Mouse (Mus musculus) CD8-positive naive resting alpha-beta T cell, adult 2 months (primary cell): ENCODE results near the gene Fam162a.
"Not testable (repeated sequence)": the region's sequence is repeated elsewhere in the genome, so short reads cannot be mapped to it uniquely, and the experiment has no call there.

ENCODE experiments used
- DNase-seq, 2 experiments: peaks; one replicate each; pipeline ENCODE4 v3.0.0; 2022; ENCODE audit warnings: low read depth in 2 of 2, low spot score in 2 of 2

Fam162a gene

DNA sequence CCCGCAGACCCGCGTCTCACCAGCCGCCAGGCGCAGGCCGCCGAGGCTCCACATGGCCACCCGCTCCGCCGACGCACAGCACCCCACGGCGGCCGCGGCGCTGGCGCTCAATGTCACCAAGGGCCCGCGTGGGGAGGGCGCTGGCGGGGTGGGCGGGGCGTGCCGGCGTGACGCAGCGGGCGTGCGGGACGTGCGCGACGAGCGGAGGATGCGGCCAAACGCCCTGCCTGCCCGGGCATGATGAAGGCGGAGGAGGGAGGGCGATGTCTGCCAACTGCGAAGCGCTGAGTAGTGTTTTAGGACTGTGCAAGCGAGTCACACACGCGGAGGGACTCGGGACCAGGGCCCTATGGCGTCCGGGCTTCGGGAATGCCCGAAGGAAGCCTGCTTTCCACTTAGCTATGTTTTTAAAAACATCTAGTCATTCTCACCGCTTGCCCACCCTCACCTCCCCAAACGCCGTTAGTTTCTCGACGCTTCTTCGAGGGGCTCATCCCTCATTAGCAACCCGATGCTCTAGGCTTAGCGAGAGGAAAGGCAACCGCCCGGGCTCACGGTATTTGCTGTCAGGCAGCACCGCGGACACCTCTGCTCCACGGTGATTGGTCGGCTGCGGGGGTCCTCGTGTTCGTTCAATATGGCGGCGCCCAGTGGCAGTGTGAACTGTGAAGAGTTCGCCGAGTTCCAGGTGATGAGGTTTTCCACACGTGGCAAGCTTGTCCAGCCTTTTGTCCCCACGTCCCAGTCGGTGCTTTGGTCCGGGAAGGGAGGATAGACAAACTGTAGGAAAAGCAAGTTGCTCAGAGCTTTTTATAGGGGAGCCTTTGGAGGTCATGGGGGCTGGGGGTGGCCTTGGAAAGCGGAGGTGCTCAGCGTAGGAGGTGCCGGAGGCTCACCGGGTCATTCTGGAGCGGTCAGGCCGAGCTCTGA is at the start of gene Fam162a, which contains the start of gene Ccdc58:
TSS of gene Fam162a (minus strand) at position 145 of the 930 bp plus-strand sequence.
TSS of gene Ccdc58 (plus strand) at position 236 of the 930 bp plus-strand sequence.
- DNase-seq: peak; percentile 86 to 89

DNA sequence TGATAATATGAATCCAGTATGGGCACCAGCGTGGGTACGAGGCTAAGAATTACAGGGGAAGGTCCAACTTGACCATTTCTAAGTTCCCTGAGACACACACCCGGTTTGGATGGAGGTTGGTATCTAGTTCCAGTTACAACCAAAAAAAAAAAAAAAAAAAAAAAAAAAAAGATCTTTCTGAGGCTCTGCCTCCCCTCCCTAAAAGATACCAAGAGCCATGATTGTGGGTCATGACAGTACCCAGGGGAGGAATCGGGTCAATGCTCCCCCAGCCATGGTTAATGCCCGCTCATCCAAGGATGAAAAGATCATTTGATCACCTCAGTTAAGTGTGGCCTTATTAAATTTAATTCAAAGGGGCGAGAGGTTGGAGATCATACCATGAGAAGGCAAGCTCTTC is 44.4 kb upstream of the Fam162a start:
- DNase-seq: not testable (repeated sequence)

DNA sequence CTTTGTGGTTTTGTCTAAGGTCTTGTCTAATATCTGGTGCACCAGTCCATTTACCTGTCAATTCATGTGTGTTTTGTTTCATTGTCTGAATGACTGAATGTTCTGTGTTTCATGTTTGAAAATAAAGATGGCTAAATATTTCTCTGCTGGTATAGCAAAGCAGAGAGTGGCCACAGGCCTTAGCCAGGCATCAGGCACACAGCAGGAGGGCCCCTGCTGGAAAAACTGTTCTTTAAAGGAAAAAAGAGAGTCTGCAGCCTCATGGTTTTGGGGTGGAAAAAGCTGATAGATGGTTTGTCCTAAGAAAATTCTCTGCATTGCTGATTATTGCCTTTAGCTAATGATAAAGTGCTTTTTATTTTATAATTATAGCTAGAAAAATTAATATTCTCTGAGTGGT is 40.1 kb upstream of the Fam162a start:
- not testable (repeated sequence) for DNase-seq

DNA sequence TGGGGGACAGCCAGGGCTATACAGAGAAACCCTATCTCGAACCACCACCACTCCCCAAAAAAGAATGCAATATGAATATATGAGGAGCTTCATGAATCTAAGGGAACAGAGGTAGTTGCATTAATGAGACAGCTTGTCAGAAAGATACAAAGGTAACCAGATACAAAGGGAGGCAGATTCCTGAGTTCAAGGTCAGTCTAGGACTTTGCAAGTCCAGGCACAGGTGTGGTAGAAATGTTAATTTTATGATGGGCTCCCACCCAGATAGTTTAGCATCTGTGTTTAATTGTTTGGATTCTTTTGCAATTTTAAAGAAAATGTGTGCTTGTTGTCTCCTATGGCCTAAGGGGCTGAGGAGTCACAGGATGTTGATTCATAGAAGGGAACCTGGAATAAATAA is 30.8 kb upstream of the Fam162a start:
- DNase-seq: no peak

DNA sequence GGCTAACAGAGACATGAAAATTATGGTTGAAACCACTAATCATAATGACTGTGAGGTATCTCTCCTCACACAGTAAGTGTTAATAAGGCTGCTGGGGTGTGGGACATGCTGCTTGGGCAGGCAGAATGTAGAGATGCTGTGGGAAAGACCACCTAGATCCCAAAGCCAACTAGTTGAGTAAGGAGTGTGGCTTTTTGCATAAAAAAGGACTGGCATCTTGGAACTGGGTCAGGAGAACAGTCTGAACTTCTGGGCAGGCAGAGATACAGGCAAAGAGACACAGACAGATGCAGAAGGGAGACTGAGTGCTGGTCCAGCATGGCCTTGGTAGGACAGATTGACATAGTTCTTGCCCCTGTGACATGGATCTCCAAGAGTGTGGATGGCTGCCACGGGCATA is 30.1 kb upstream of the Fam162a start:
- no peak for DNase-seq

DNA sequence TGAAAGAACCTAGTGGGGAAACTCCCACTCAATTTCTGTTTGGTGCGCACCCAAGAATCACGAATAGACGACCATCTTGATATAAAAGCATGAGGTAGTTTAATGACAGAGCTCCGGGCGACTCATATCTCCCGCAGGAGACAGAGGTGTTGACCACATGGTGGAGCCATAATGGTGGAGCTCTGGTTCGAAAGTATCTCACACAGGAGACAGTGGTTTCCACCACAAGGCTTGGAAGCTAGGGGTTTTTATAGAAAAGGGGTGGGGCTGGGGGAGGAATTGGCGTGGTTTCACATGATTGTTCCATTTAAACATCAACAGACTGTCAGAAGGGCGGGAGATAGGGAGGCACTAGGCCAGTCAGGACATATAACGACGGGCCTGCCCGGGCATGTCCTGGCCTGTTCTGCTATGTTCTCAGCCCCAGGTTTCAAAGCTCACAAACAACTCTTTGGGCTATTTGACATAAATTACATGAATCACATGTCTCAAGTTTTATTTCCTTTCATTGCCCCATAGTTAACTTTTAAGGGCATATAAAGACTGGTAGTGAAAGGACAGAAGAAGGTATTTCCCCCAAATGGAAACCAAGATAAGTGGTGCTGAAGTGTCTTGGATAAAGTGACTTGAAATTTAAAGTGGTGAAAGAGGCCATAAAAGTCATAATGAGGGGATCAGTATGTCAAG is 26.6 kb upstream of the Fam162a start:
- not testable (repeated sequence) for DNase-seq

DNA sequence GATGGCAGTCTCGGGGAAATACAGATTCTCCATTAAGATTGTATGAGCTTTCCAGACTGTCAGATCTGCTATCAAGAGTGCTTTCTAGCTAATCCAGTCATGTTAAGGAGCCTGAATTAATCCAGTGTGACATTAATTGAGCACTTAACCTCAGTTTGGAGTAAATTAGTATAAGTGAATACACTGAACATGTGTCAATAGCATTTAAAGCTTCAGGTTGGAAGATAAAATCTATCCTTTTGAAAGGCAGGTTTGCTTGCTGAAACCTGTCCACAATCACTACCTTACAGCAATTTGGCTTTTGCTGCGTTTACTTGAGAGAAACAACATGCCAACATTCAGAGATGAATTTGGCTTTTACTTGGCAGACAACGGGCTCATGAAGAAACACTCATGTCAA is 22.7 kb upstream of the Fam162a start:
- DNase-seq: no peak

DNA sequence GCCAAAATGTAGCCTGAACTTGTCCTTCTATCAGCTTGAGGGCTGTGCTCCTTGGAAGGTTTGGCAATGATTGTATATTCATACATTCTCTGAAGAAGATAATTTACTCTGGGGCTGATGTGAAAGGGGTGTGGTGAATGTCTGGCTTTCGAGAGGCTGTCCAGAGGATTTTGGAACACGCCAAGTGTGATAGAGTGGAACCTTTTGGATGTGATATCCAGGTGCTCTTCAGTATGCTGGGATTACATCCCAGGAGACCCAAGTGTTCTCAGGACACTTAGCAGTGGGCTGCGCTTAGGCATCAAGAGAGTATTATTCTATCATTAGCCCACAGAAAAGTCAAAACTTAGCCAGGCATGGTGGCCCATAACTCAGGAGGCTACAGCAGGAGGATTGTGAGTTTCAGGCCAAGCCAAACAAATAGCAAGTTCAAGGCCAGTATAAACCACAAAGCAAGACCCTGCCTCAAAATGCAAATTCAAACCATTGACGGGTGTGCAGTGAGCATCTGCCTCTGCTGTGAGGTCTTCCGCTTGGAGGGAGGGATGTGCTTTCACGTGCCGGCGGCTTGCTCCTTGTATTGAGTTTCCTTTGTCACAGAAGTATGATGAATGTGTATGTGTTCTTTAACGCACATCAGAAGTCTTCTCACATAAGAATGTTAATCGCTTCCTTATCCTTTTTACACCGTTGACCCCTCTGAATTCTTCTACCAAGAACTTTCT is 19.6 kb upstream of the Fam162a start:
- DNase-seq: no peak

DNA sequence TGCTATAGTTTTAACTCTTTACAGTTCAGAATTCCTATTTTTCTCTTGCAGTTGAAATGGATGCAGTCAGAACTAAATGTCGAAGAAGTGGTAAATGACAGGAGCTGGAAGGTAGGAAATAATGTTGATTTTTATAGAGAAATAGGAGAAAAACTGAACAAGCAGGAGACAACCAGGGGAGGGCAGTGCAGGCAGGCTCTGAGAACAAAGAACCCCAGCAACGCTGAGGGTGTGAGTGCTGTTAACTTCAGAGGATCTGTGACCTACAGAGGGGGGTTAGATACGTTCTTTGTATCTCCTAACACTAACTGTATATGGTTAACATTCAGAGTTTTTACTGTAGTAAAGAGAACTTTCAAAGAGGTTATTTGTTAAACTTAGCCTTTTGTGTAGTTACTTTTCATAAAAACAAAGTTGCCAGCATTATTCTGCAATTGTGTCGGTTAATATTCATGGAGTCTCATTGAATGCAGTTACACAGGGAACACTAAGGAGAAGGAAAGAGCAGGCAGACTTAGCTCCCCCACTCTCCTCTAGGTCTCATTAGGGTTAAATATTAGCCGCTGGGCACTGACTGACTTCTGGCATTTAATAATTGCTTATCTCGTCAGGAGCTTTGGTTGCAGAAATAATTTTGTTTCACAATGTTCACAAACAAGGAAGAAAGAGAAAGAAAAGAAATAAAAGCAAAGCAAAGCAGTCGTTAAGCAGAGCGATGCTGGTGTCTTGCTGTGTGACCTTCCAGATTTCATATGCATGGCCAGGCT is 18.6 kb upstream of the Fam162a start:
- DNase-seq: no peak

DNA sequence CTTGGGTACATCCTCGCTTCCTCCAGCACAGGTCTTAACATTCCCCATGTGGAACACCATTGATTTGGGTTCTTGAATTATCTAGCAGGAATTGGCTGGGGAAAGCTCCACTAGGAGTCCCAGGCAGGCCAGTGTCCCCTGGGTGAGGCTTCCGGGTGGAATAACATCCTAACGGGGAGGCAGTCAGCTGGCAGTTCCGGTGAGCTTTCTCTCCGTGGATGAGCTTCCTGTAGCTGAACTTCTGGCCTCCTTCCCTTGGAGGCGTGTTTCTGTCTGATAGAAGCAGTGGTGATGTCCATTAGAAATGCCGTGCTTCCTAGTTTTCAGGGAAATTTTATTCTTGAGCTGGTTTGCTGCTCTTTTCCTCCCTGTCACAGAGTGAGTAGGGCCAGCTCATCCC is 17.7 kb upstream of the Fam162a start:
- no peak for DNase-seq

DNA sequence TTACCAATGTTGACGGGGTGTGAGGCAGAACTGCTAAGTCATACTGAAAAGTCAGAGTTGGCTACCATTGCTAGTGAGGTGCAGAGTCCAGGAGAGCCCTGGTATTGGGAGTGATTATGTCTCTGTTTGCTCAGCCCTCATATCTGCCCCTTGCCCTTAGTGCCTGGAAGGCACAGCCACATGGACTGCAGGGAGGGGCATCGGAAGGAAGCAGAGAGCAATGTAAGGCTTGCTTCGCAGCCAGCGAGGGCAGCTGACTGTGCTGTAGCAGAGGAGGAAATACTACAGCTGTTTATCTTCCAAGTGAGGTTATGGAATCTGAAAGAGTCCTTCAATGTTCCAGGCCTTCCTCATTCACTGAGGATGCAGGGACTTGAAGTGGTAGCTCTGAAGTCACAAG is 16.5 kb upstream of the Fam162a start:
- no peak for DNase-seq

DNA sequence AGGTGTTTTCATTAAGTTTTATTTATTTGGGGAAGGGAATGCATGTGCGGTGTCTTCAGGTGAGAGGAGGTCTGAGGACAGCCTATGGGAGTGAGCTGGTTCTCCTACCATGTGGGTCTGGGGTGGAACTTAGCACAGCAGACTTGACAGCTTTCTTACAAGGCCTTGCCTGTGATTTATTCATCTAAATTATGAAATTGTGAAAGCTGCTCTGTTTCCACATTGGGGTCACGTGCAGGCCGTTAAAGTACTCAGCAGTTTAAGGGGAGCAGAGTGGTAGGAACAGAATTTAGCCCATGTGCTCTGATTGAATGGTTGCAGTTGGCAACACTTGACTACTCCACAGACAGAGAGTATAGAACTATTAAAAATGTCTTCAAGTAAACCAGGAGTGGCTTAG is 8.5 kb upstream of the Fam162a start:
- no peak for DNase-seq

DNA sequence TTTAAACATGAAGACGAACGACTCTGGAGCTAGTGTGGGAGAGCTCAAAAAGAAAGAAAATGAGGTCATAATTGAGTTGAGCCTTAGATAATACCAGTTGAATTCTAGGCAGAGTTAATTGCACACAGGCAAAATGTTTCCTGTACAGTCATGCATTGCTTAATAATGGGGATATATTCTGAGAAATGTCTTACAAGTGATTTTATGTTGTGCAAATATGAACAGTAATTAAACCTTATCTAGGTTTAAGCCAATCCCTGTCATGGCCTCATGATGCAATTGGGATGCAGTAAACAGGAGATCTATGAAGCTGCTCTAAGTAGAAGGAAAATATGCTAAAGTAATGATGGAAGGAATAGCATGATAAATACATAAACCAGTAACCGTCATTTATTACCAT is 3.4 kb upstream of the Fam162a start:
- no peak for DNase-seq

DNA sequence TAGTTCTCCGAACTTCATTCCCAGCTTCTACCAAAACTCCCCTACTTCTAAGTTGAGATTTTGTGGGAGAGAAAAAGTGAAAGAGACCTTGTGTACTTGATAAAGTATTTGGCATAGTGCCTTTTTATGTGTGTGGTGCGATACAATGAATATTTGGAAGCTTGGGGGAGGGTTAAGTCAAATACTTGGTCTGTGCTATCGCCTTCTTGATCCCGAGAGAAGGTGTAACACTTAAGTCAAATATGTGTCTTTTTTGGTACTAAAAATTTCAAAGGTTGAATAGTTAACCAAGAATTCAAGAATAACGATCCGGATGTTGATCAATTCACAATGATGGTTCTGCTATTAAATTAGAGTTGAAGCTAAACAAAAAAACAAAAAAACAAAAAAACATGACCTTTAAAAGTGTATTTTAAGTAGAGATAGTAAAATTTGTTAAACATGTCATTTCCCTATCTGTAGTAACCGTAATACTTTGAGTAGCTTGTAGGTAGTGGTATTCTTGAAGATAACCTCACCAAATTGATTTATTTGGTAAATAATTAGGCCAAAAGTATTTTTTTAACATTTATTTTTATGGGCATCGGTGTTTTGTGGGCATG is 1.1 kb upstream of the Fam162a start:
- DNase-seq: no peak

DNA sequence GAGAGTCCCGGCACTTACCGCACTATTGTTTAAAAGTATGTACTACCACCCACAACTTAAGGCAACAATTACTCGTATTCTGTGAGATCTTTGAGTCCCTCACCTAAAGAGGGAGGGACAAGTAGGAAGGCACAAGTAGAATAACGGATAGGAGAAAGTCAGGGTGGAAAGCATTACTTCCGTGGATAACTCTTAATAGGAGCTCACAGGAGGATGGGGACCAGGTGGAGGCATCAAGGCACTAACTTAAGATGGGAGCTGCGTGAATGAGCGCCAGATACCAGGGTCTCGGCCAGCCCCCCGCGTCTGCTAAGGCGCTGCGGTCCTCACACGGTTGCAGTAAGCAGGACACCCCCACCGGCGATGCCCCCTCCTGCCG is 334 bp downstream of the Fam162a start:
- no peak for DNase-seq

DNA sequence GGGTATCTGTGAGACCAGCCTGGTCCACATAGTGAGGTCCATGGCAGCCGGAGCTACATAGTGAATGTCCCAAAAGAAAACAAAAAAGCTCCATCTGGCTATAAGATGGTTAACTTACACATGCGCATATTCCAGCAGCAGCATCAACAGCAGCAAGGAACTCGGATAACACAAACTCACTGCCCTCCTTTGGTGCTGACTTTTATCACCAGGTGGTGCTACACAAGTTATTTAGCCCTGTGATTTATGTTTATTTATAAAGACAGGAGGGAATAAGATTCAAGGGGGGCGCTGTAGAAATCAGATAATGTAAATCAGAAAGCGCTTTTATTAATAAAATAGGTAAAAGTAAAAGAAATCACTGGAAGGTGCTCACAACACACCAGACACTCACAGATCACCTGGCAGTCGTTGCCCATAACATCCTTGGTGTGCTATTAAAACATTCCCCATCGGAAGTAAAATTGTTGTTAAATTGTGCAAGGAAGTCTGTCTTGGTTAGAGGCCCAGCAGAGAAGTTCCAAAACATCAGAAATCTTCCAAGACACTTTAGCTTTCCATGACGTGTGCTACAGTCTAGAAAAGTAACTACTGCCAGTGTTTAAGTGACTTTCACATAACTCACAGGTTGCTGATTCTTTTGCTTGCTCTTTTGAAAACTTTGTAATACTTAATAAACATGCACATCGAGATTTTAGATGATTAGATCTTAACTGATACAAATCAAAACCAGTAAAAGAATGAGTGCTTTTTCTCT is 1.4 kb downstream of the Fam162a start:
- no peak for DNase-seq

DNA sequence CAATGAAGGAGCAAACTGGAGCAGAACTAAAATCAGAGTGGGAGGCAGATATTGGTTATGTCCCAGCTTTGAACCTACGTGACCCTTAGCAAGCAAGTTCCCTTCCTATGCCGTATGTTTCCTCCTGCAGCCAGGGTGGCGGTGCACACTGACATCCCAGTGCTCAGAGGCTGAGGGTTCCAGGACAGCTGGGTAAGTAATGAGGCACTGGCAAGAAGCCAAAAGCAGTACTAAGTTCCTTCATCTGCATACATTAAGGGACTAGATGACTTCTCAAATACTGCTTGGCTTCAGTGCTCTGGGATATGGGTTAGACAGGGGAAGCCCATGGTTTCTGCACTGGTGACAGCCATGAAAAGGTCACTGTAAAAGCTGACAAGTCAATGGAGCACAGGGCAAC is 3.0 kb downstream of the Fam162a start:
- no peak for DNase-seq

DNA sequence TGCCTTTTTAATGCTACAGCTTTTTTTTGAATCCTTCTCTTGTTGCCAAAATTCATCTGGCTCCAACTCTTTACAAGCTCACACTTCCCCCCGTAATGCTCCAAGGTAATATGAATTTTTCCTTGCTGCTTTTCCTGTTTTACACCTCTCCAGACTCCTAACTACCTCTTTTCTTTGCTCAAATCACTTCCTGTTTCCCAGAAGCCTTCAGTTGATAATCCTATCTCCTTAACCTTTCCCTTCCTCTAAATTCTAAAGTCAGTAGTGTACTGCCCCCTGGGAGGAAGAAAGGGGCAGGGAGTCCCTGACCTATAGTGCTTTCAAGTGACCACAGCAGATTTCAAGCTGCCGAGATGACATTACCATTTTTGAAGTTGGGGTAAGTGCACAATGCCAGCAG is 3.7 kb downstream of the Fam162a start:
- DNase-seq: no peak

DNA sequence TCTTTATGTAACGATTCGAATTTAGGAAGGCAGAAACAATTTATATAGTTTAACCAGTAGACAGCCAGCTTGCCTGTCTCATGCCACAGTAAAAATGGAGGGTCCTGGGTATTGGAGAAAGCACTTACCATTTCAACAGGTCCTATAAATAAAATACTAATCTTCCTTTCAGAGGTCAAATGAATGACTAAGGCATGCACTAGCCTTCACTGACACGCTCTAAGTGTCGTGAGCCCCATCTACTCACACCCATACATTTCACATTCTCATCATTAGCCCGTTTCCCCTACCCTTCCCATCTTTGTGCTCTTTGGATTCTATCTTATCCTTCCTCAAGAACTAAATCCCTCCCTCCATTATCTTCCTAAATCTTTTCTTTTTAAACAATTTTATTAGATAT is 6.5 kb downstream of the Fam162a start:
- no peak for DNase-seq

DNA sequence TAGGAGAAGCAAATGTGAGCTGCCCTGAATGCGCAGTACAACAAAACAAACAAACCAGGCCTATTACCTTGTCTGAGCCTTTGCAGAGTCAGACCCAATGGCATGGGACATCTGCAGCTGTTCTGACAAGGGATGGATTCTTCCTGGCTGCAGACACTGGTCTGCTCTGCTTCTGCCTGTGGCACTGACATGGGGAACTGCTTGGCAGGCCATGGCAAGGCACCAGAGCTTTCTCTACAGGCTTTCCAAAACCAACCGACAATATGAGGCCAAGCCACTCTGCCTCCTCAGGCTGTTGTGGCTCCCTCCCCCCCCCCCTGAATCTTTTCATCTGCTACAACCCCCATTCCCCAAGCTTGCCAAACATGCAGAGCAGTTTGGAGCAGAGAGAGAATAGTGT is 8.1 kb downstream of the Fam162a start:
- no peak for DNase-seq
